Mouse (Mus musculus): Measurements from ENCODE around the gene Spib.

The Spib gene

GRCm38 (mm10) chr7:44531946-44532732 is at the start of gene Spib:
Gene Spib, minus strand, starts transcription at chr7:44532071.
- DNase-seq, result no peak

- no peak for DNase-seq
These were observed 49.8 kb upstream of the Spib start for GRCm38 (mm10) chr7:44581637-44582036.

- no peak for DNase-seq
These were observed 44.5 kb upstream of the Spib start for GRCm38 (mm10) chr7:44576333-44576844.

GRCm38 (mm10) chr7:44572956-44573484 is 41.1 kb upstream of the Spib start:
- no peak for DNase-seq

GRCm38 (mm10) chr7:44572213-44572701 is 40.4 kb upstream of the Spib start, which contains the start of gene Napsa:
Gene Napsa, plus strand, starts transcription at chr7:44572380.
- DNase-seq, result no peak

GRCm38 (mm10) chr7:44571811-44572210 is 39.9 kb upstream of the Spib start:
- no peak for DNase-seq

GRCm38 (mm10) chr7:44570989-44571388 is 39.1 kb upstream of the Spib start:
- no peak for DNase-seq

GRCm38 (mm10) chr7:44568803-44569202 is 36.9 kb upstream of the Spib start:
- no peak for DNase-seq

- no peak for DNase-seq
These were observed 33.5 kb upstream of the Spib start for GRCm38 (mm10) chr7:44565414-44565813.

- no peak for DNase-seq
These were observed 32.6 kb upstream of the Spib start for GRCm38 (mm10) chr7:44564486-44564885.

- no peak for DNase-seq
These were observed 31.4 kb upstream of the Spib start for GRCm38 (mm10) chr7:44563284-44563683.

GRCm38 (mm10) chr7:44560435-44561400 is 28.8 kb upstream of the Spib start:
- DNase-seq, result peak; percentile 89

GRCm38 (mm10) chr7:44557629-44558028 is 25.8 kb upstream of the Spib start:
- no peak for DNase-seq

GRCm38 (mm10) chr7:44553826-44554225 is 22.0 kb upstream of the Spib start, which contains the start of gene Nr1h2:
Gene Nr1h2, minus strand, starts transcription at chr7:44553951.
- peak; percentile 93 for DNase-seq

GRCm38 (mm10) chr7:44553196-44553764 is 21.4 kb upstream of the Spib start:
- no peak for DNase-seq

GRCm38 (mm10) chr7:44552141-44552908 is 20.5 kb upstream of the Spib start:
- DNase-seq, result peak; percentile 41

GRCm38 (mm10) chr7:44551731-44552130 is 19.9 kb upstream of the Spib start:
- DNase-seq, result peak; percentile 50

- peak; percentile 34 for DNase-seq
These were observed 19.4 kb upstream of the Spib start for GRCm38 (mm10) chr7:44551301-44551700.

- DNase-seq, result no peak
These were observed 18.5 kb upstream of the Spib start for GRCm38 (mm10) chr7:44550409-44550678.

- DNase-seq, result peak; percentile 55
These were observed 17.9 kb upstream of the Spib start for GRCm38 (mm10) chr7:44549621-44550408.

- peak; percentile 100 for DNase-seq
These were observed 16.7 kb upstream of the Spib start, which contains the start of gene Pold1 for GRCm38 (mm10) chr7:44548497-44549087. Gene Pold1, minus strand, starts transcription at chr7:44548849.

All from cerebellum, adult 9-10 months (tissue).